Mouse (Mus musculus) heart, postnatal 36 days (tissue): Measurements from ENCODE around the gene Ccdc141. TPM values are rescaled to one million over a fixed set of nuclear protein-coding genes. Genes with fewer than 3 reads are reported as not detected.

ENCODE experiments used
- DNase-seq, 2 experiments: peaks; one replicate each; pipeline ENCODE4 v3.0.0; 2021 to 2022
- intact Hi-C: fragments of 180-260 bp; cut with DNase I; formaldehyde crosslinking; loops from one replicate; pipeline ENCODE4 v1.15.1; 2025
- total RNA-seq, 2 experiments: library from RNA; stranded (reverse); gene quantifications; 2 replicates each; pipeline ENCODE4 v1.2.3; 2021

Gene Ccdc141
- total RNA-seq, 2 experiments from 2014 or later: 196 to 201 TPM

GRCm38 (mm10) chr2:77175411-77175810 is 5.0 kb upstream of the Ccdc141 start:
- DNase-seq: no peak
- intact Hi-C loops: no loop called here

DNA sequence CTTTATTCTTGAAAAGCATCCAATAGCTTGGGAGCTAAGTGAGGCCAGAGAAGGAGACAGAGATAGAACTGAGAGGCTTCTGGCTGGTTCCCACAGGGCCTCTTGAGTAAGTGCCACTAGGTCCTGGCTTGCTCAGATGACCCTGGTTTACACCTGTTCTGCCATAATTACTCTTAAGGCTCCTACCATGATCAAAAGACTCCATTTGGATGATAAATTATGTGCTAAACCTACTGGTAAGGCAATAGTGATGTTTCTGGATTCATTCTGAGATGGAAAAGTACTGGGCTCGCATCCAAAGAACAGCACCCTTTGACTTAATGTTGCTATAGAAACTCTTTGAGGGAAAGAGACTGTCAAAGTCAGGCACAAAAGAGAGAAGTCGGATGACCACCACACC is 3.9 kb upstream of the Ccdc141 start:
- peak in 1 of 2 experiments; percentile 48 for DNase-seq
- intact Hi-C loops: no loop called here

- intact Hi-C loops: no loop called here
- no peak for DNase-seq
These were observed 3.4 kb upstream of the Ccdc141 start for GRCm38 (mm10) chr2:77173821-77174220.

DNA sequence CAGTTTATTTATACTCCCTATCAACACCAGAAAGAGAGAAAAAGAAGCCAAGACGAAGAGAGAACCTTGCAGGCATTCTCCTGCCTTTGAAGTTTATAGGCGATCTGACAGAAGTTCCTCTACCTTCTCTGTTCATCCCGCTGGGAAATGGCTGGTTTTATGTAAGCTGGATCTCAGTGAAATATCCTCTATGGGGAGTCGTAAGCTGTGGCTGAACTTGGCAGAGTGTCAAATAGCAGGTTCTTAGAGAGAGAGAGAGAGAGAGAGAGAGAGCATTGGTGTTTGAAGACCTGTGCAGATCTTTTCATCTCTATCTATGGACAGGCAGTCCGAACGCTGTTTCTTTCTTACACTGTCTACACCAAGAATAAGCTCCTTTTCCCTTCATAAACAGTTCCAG is 2.9 kb upstream of the Ccdc141 start:
- no peak for DNase-seq

GRCm38 (mm10) chr2:77172241-77172671 is 1.8 kb upstream of the Ccdc141 start:
- no peak for DNase-seq
- intact Hi-C loops: no loop called here

More for the DNA sequence above, 2.9 kb upstream of the Ccdc141 start:
- intact Hi-C loops: no loop called here

- peak; percentile 35 to 56 for DNase-seq
- intact Hi-C loops: no loop called here
These were observed 1.2 kb upstream of the Ccdc141 start for GRCm38 (mm10) chr2:77171444-77172240.

GRCm38 (mm10) chr2:77169916-77170632 is 362 bp downstream of the Ccdc141 start:
- DNase-seq: peak; percentile 59 to 72
- intact Hi-C loops: loop anchor here (5.0 kb wide), 1 partner anchor 38 kb away; no protein-coding TSS in a partner anchor

DNA sequence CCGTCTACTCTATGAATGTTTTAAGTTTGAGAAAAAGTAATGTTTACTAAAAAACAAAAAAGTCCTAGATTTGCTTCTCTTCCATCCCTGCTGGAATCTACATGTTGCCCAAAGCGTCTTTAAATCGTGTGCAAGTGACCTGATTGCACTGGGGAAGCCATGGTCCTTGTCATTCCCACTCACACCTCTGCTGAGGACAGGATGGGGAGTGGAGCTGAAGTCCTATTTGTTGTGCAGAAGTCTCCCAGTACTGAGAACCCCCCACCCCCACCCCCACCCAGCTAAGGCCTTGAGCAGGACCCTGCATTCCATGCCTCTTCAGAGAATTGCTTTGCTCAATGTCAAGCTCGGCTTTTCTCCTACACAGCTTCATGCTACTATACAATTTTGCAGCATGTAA is 1.2 kb downstream of the Ccdc141 start:
- no peak for DNase-seq
- intact Hi-C loops: loop anchor here (5.0 kb wide), 1 partner anchor 37 kb away; no protein-coding TSS in a partner anchor

DNA sequence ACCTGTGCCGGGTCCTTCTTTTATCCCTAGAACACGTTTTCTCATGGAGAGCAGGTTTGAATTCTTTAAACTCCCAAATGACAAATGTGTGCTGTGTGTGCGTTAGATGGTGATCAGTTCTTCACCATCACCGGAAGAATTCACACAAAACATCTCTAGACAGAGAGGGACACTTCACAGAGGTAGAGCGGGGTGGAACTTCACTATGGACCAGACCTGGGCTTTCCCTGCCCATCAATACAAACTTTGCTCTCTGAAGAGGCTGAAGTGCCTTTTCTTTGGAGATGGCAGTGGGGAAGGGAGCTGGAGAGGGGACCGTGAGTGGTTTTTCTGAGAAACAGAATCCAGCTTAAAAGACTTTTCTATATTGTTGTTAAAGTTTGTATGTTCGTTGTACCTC is 1.7 kb downstream of the Ccdc141 start:
- intact Hi-C loops: loop anchor here (5.0 kb wide), 1 partner anchor 36 kb away; no protein-coding TSS in a partner anchor
- no peak for DNase-seq

DNA sequence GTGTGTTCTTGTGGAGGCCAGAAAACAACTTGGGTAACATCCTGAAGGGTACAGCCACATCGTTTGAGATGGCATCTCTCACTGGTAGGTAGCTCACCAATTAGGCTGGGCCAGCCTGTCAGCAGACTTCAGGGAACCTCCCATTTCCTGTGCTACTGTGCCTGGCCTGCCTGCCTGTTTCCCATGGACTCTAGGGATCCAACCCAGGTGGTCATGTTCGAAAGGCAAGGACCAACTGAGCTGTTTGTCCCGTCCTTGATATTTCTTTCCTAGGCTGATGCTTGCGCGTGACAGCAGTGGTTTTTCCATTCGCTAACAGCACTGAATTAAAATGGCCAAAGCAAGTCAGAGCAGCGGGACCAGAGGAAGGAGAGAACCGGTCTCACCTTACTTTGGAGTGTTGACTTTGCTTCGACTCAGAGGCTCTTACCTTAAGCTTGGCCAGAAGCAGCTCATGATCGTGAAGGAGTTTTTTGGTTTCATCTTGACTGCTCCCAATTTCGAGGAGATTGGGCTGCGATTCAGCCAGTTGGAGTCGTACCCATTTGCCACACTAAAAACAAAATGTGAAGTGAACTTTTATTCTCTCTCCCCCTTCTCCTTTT is 2.3 kb downstream of the Ccdc141 start:
- intact Hi-C loops: loop anchor here (5.0 kb wide), 1 partner anchor 36 kb away; no protein-coding TSS in a partner anchor
- DNase-seq: no peak

- DNase-seq: no peak
- intact Hi-C loops: loop anchor here (5.0 kb wide), 1 partner anchor 34 kb away; no protein-coding TSS in a partner anchor
These were observed 4.1 kb downstream of the Ccdc141 start for GRCm38 (mm10) chr2:77166366-77166765.

DNA sequence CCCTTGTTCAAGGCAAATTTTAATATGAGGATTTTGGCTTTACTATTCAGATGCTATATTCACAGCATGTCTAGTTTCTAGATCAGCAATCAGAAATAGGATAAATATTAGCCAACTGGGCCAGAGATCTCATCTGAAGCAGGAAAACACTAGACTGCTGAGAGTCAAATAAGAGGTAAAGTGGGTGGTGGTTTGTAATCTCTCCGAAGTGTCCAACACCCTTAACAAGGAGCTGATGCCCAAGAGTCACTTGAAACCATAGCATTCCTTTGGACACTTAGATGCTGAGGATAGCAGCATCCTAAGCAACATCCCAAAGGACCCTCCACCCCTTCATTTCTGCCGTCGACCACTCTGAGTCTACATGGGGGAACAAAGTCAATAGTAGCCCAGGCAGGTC is 5.8 kb downstream of the Ccdc141 start:
- no peak for DNase-seq
- intact Hi-C loops: loop anchor here (5.0 kb wide), 1 partner anchor 32 kb away; no protein-coding TSS in a partner anchor

GRCm38 (mm10) chr2:77163381-77163780 is 7.1 kb downstream of the Ccdc141 start:
- intact Hi-C loops: no loop called here
- DNase-seq: no peak

- no peak for DNase-seq
- intact Hi-C loops: no loop called here
These were observed 8.3 kb downstream of the Ccdc141 start for GRCm38 (mm10) chr2:77162135-77162534.

GRCm38 (mm10) chr2:77157546-77157945 is 12.9 kb downstream of the Ccdc141 start:
- no peak for DNase-seq
- intact Hi-C loops: no loop called here

DNA sequence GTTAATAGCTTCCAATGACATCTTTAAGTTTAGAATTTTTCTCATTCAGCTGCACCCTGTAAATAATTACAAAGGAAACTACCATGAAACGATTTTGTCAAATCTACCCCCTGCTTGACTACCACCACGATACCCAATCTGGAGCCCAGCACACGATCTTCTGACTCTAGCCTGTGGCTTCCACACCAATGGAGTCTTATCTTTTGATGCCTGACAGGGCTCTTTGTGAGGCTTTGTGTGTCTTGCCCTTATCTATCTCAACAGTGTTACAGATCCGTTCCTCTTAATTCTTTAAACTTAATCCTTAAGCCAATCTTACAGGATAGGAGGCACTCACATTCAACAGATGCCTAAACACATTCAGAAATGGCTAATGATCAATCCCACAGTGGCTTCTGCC is 16.4 kb downstream of the Ccdc141 start:
- intact Hi-C loops: no loop called here
- no peak for DNase-seq

DNA sequence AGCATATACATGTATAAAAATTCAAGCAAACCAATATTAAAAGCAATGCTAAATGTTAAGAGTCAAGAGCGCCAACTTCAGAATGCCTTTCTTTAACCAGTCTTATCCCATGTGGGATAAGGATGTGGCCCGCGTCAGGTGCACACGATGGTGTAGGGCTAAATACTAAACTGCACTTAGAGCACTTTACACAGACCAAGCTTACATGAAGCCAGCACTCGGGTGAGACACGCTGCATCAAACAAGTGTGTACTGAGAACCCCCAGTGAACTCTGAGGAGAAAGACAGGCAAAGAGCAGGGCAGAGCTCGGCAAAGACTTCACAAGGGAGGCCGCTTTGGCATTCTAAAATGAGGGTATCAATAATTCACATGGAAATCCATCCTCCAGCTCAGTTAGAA is 19.2 kb downstream of the Ccdc141 start:
- intact Hi-C loops: no loop called here

GRCm38 (mm10) chr2:77149576-77149975 is 20.9 kb downstream of the Ccdc141 start:
- DNase-seq: no peak
- intact Hi-C loops: no loop called here

More for the DNA sequence above, 19.2 kb downstream of the Ccdc141 start:
- DNase-seq: no peak

DNA sequence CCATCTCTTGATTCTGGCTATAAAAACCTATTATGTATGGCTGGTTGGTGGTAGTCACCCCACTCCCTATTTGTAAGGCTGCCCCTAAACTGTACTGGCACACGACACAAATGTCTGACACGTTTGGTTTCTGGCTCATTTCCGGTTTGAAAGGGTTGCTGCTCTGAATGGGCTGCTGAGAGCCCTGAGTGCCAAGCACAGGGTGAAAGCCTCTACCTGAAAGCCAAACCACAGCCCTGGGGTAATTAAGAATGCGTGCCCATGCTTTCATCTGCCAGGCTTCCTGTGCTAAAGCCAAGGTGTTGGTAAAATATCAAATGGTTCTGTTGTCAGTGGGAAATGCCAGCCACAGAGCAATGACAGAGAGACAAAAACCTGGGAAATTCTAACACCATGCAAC is 22.2 kb downstream of the Ccdc141 start:
- no peak for DNase-seq
- intact Hi-C loops: no loop called here

DNA sequence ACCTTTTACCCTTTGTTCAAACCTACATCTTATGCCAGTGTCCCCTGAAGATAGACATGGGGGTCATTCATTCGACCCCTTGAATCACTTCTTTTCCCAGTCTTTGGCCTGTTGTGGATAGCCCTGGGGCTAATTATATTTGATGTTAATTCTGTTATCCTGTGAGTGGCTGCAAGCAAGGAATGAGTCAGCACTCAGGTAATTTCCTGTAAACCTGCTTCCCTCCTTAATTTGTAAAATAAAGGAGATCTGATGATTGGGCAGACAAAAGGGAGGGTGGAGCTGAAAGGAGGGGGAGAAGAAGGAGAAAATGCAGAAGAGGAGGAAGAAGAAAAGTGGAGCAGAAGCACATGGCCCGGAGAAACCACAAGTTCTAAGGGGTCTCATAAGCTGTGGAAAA is 23.5 kb downstream of the Ccdc141 start:
- intact Hi-C loops: no loop called here
- DNase-seq: no peak

GRCm38 (mm10) chr2:77146291-77146690 is 24.1 kb downstream of the Ccdc141 start:
- DNase-seq: no peak
- intact Hi-C loops: no loop called here
